Mouse (Mus musculus): Measurements from ENCODE around the gene Ranbp17. TPM values are rescaled to one million over a fixed set of nuclear protein-coding genes. Genes with fewer than 3 reads are reported as not detected.
"Not testable (repeated sequence)": the region's sequence is repeated elsewhere in the genome, so short reads cannot be mapped to it uniquely, and the experiment has no call there.

Ranbp17 gene
- polyA plus RNA-seq, 1 experiment from 2014 or later, result 9.8 TPM

DNA sequence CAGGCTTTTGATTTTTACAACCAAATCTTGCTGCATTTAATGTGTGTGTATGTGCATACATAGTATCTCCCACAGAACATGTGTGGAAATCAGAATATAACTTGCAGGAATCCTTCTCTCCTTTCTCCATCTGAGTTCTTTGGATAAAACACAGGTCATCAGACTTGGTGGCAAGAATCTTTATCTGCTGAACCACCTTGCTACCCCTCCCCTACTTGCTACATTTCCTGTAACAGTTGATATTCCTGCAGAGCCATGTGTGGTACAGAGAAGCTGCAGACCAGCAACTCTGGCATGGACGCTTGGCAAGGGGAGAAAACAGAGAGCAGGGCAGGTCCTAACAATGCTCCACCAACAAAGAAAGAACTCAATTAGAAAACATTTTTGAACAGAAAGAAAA is 52.4 kb downstream of the Ranbp17 start:
- H3K27me3 ChIP-seq (ENCODE audit: control insufficient read depth, insufficient read depth, low read length), result no peaks in the 10 kb centered on the region
- H3K4me2 ChIP-seq (ENCODE audit: low read depth, severe bottlenecking), result no peak overlapping the region
- DNase-seq (ENCODE audit: low spot score) (no peak), ATAC-seq (ENCODE audit: insufficient number of reproducible peaks, low FRiP score, low TSS enrichment, low read depth) (no peak)
- H3K9ac ChIP-seq (ENCODE audit: low read length), result no peak overlapping the region
- H3K4me3 ChIP-seq (ENCODE audit: low read depth, low read length), result no peak overlapping the region
- no peaks in the 10 kb centered on the region for H3K36me3 ChIP-seq (ENCODE audit: control insufficient read depth, insufficient read depth, low read length)
- 62% methylated on average over 1 of the region's 1 CpGs for WGBS
- no peaks in the 10 kb centered on the region for H3K9me3 ChIP-seq (ENCODE audit: control insufficient read depth, low read length)
- H3K4me1 ChIP-seq (ENCODE audit: control insufficient read depth, insufficient read depth, low read length), result no peaks in the 10 kb centered on the region
- H3K27ac ChIP-seq (replicated peaks; ENCODE audit: low read depth, low read length), result no peak overlapping the region

- Histone ChIP-seq H3K27ac (replicated peaks; ENCODE audit: low read depth, low read length) (no peak overlapping the region), H3K4me1 (ENCODE audit: control insufficient read depth, insufficient read depth, low read length) (no peaks in the 10 kb centered on the region), H3K4me3 (ENCODE audit: low read depth, low read length) (no peak overlapping the region), H3K9ac (ENCODE audit: low read length) (no peak overlapping the region), H3K27me3 (ENCODE audit: control insufficient read depth, insufficient read depth, low read length) (no peaks in the 10 kb centered on the region), H3K36me3 (ENCODE audit: control insufficient read depth, insufficient read depth, low read length) (no peaks in the 10 kb centered on the region), H3K4me2 (ENCODE audit: low read depth, severe bottlenecking) (no peak overlapping the region), H3K9me3 (ENCODE audit: control insufficient read depth, low read length) (no peaks in the 10 kb centered on the region)
- ATAC-seq (ENCODE audit: insufficient number of reproducible peaks, low FRiP score, low TSS enrichment, low read depth) (no peak), DNase-seq (ENCODE audit: low spot score) (no peak)
- 88% methylated on average over 3 of the region's 3 CpGs for WGBS
These were observed 59.5 kb downstream of the Ranbp17 start for GRCm38 (mm10) chr11:33454069-33454468.

DNA sequence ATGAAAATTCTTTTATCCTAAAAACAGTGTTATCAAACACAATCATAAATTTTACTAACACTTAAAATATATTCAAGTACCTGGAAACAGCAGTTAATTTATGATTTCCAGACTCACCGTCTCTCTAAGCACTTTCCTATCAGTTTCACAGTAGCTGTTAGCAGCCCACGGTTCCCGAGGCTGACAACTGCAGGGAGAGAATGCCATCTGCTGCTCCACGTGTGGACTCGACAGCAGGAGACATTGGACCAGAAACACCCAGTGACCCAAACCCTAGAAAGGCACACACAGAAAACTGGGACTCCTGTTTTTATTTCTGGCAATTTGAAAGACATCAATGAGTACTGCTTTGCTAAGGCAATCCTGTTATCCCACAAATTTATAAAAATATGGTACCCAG is 79.7 kb downstream of the Ranbp17 start:
- no peak overlapping the region for H3K4me2 ChIP-seq (ENCODE audit: low read depth, severe bottlenecking)
- no peak overlapping the region for H3K4me3 ChIP-seq (ENCODE audit: low read depth, low read length)
- ATAC-seq (ENCODE audit: insufficient number of reproducible peaks, low FRiP score, low TSS enrichment, low read depth) (no peak), DNase-seq (ENCODE audit: low spot score) (no peak)
- no peak overlapping the region for H3K9ac ChIP-seq (ENCODE audit: low read length)
- H3K9me3 ChIP-seq (ENCODE audit: control insufficient read depth, low read length), result no peaks in the 10 kb centered on the region
- no peak overlapping the region for H3K27ac ChIP-seq (replicated peaks; ENCODE audit: low read depth, low read length)
- WGBS, result 19% methylated on average over 5 of the region's 5 CpGs
- no peaks in the 10 kb centered on the region for H3K36me3 ChIP-seq (ENCODE audit: control insufficient read depth, insufficient read depth, low read length)
- no peaks in the 10 kb centered on the region for H3K27me3 ChIP-seq (ENCODE audit: control insufficient read depth, insufficient read depth, low read length)
- no peaks in the 10 kb centered on the region for H3K4me1 ChIP-seq (ENCODE audit: control insufficient read depth, insufficient read depth, low read length)

GRCm38 (mm10) chr11:33428238-33428637 is 85.3 kb downstream of the Ranbp17 start:
- WGBS, result 91% methylated on average over 17 of the region's 17 CpGs
- H3K9ac ChIP-seq (ENCODE audit: low read length); H3K36me3 ChIP-seq (ENCODE audit: control insufficient read depth, insufficient read depth, low read length); H3K9me3 ChIP-seq (ENCODE audit: control insufficient read depth, low read length); H3K27me3 ChIP-seq (ENCODE audit: control insufficient read depth, insufficient read depth, low read length); H3K27ac ChIP-seq (replicated peaks; ENCODE audit: low read depth, low read length); DNase-seq (ENCODE audit: low spot score); H3K4me1 ChIP-seq (ENCODE audit: control insufficient read depth, insufficient read depth, low read length); H3K4me3 ChIP-seq (ENCODE audit: low read depth, low read length); H3K4me2 ChIP-seq (ENCODE audit: low read depth, severe bottlenecking); ATAC-seq (ENCODE audit: insufficient number of reproducible peaks, low FRiP score, low TSS enrichment, low read depth): not testable (repeated sequence)

DNA sequence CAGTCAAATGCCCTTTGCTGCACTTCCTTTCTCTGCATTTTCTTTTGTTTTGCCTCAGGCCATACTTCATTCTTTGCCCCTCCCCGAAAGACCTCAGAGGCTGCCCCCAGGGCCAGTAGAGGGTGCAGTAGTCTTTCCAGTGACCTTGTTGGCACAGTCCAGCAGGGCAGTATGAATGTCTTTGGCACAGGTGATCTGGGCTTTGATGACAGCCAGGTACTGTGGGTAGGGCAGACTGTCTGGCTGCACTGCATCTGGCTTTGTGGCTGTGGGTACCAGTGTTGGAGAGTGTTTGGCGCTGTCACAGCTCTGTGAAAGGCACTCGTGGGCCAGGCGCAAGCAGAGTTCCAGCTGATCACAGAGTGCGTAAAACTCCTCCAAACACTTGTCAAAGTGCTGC is 85.8 kb downstream of the Ranbp17 start:
- not testable (repeated sequence) for H3K9me3 ChIP-seq (ENCODE audit: control insufficient read depth, low read length)

GRCm38 (mm10) chr11:33422226-33422625 is 91.3 kb downstream of the Ranbp17 start:
- ATAC-seq (ENCODE audit: insufficient number of reproducible peaks, low FRiP score, low TSS enrichment, low read depth), result no peak
- 79% methylated on average over 3 of the region's 3 CpGs for WGBS
- no peak for DNase-seq (ENCODE audit: low spot score)

More for the DNA sequence above, 85.8 kb downstream of the Ranbp17 start:
- not testable (repeated sequence) for ATAC-seq (ENCODE audit: insufficient number of reproducible peaks, low FRiP score, low TSS enrichment, low read depth); H3K27ac ChIP-seq (replicated peaks; ENCODE audit: low read depth, low read length); H3K36me3 ChIP-seq (ENCODE audit: control insufficient read depth, insufficient read depth, low read length); H3K27me3 ChIP-seq (ENCODE audit: control insufficient read depth, insufficient read depth, low read length); H3K4me3 ChIP-seq (ENCODE audit: low read depth, low read length); DNase-seq (ENCODE audit: low spot score); H3K4me1 ChIP-seq (ENCODE audit: control insufficient read depth, insufficient read depth, low read length); H3K4me2 ChIP-seq (ENCODE audit: low read depth, severe bottlenecking); H3K9ac ChIP-seq (ENCODE audit: low read length)
- 85% methylated on average over 5 of the region's 5 CpGs for WGBS

GRCm38 (mm10) chr11:33404651-33405050 is 108.9 kb downstream of the Ranbp17 start:
- H3K4me1 ChIP-seq (ENCODE audit: control insufficient read depth, insufficient read depth, low read length), result no peaks in the 10 kb centered on the region
- no peak overlapping the region for H3K4me3 ChIP-seq (ENCODE audit: low read depth, low read length)
- ATAC-seq (ENCODE audit: insufficient number of reproducible peaks, low FRiP score, low TSS enrichment, low read depth) (no peak), DNase-seq (ENCODE audit: low spot score) (no peak)
- H3K4me2 ChIP-seq (ENCODE audit: low read depth, severe bottlenecking), result no peak overlapping the region
- no peak overlapping the region for H3K9ac ChIP-seq (ENCODE audit: low read length)
- no peaks in the 10 kb centered on the region for H3K27me3 ChIP-seq (ENCODE audit: control insufficient read depth, insufficient read depth, low read length)
- H3K9me3 ChIP-seq (ENCODE audit: control insufficient read depth, low read length), result no peaks in the 10 kb centered on the region
- H3K36me3 ChIP-seq (ENCODE audit: control insufficient read depth, insufficient read depth, low read length), result no peaks in the 10 kb centered on the region
- H3K27ac ChIP-seq (replicated peaks; ENCODE audit: low read depth, low read length), result no peak overlapping the region
- 83% methylated on average over 4 of the region's 4 CpGs for WGBS

More at GRCm38 (mm10) chr11:33422226-33422625, 91.3 kb downstream of the Ranbp17 start:
- H3K4me2 ChIP-seq (ENCODE audit: low read depth, severe bottlenecking), result no peak overlapping the region
- no peaks in the 10 kb centered on the region for H3K9me3 ChIP-seq (ENCODE audit: control insufficient read depth, low read length)
- H3K27ac ChIP-seq (replicated peaks; ENCODE audit: low read depth, low read length), result no peak overlapping the region
- no peaks in the 10 kb centered on the region for H3K27me3 ChIP-seq (ENCODE audit: control insufficient read depth, insufficient read depth, low read length)
- no peaks in the 10 kb centered on the region for H3K4me1 ChIP-seq (ENCODE audit: control insufficient read depth, insufficient read depth, low read length)
- no peak overlapping the region for H3K4me3 ChIP-seq (ENCODE audit: low read depth, low read length)
- no peak overlapping the region for H3K9ac ChIP-seq (ENCODE audit: low read length)
- H3K36me3 ChIP-seq (ENCODE audit: control insufficient read depth, insufficient read depth, low read length), result no peaks in the 10 kb centered on the region

GRCm38 (mm10) chr11:33399346-33399745 is 114.2 kb downstream of the Ranbp17 start:
- ATAC-seq (ENCODE audit: insufficient number of reproducible peaks, low FRiP score, low TSS enrichment, low read depth) (no peak), DNase-seq (ENCODE audit: low spot score) (no peak)
- Histone ChIP-seq H3K27ac (replicated peaks; ENCODE audit: low read depth, low read length) (no peak overlapping the region), H3K9me3 (ENCODE audit: control insufficient read depth, low read length) (no peaks in the 10 kb centered on the region), H3K9ac (ENCODE audit: low read length) (no peak overlapping the region), H3K4me1 (ENCODE audit: control insufficient read depth, insufficient read depth, low read length) (no peaks in the 10 kb centered on the region), H3K4me2 (ENCODE audit: low read depth, severe bottlenecking) (no peak overlapping the region), H3K4me3 (ENCODE audit: low read depth, low read length) (no peak overlapping the region), H3K27me3 (ENCODE audit: control insufficient read depth, insufficient read depth, low read length) (no peaks in the 10 kb centered on the region), H3K36me3 (ENCODE audit: control insufficient read depth, insufficient read depth, low read length) (no peaks in the 10 kb centered on the region)
- WGBS, result 47% methylated on average over 1 of the region's 1 CpGs

GRCm38 (mm10) chr11:33398701-33399100 is 114.8 kb downstream of the Ranbp17 start:
- Histone ChIP-seq H3K36me3 (ENCODE audit: control insufficient read depth, insufficient read depth, low read length) (no peaks in the 10 kb centered on the region), H3K4me3 (ENCODE audit: low read depth, low read length) (no peak overlapping the region), H3K27ac (replicated peaks; ENCODE audit: low read depth, low read length) (no peak overlapping the region), H3K4me2 (ENCODE audit: low read depth, severe bottlenecking) (no peak overlapping the region), H3K9me3 (ENCODE audit: control insufficient read depth, low read length) (no peaks in the 10 kb centered on the region), H3K27me3 (ENCODE audit: control insufficient read depth, insufficient read depth, low read length) (no peaks in the 10 kb centered on the region), H3K9ac (ENCODE audit: low read length) (no peak overlapping the region), H3K4me1 (ENCODE audit: control insufficient read depth, insufficient read depth, low read length) (no peaks in the 10 kb centered on the region)
- ATAC-seq (ENCODE audit: insufficient number of reproducible peaks, low FRiP score, low TSS enrichment, low read depth) (no peak), DNase-seq (ENCODE audit: low spot score) (no peak)
- 91% methylated on average over 3 of the region's 3 CpGs for WGBS
